Mouse (Mus musculus) lung, embryonic 16.5 days (tissue): ENCODE measurements around the gene Grn. TPM values are rescaled to one million over a fixed set of nuclear protein-coding genes. Genes with fewer than 3 reads are reported as not detected.

Source experiments
- ATAC-seq: fragments of 200-750 bp; cut with Nextera tagmentation; 2 replicates; pipeline ENCODE4 v1.8.0; 2017; ENCODE audit warnings: low read depth, mild to moderate bottlenecking, moderate library complexity
- H3K27ac ChIP-seq: fragments of 300-500 bp; sonication (generic); 2 replicates; pipeline ENCODE4 v1.5.1; 2014; ENCODE audit warnings: mild to moderate bottlenecking, control low read depth, low read length
- H3K27me3 ChIP-seq: fragments of 300-500 bp; sonication (generic); 2 replicates; pipeline ENCODE4 v1.6.1; 2014; ENCODE audit warnings: low read depth, low read length, mixed read lengths; ENCODE audit not compliant: control insufficient read depth, insufficient read depth
- H3K36me3 ChIP-seq: fragments of 300-500 bp; sonication (generic); 2 replicates; pipeline ENCODE4 v1.6.1; 2014; ENCODE audit warnings: low read length; ENCODE audit not compliant: control insufficient read depth, insufficient read depth
- H3K4me1 ChIP-seq: fragments of 300-500 bp; sonication (generic); replicated peaks from 2 replicates; pipeline ENCODE4 v1.6.1; 2014; ENCODE audit warnings: low read length, mixed read lengths; ENCODE audit not compliant: control insufficient read depth, insufficient read depth
- H3K4me2 ChIP-seq: fragments of 300-500 bp; sonication (generic); 2 replicates; pipeline ENCODE4 v1.6.1; 2014; ENCODE audit warnings: low read depth, low read length, control low read depth
- H3K4me3 ChIP-seq: fragments of 300-500 bp; sonication (generic); 2 replicates; pipeline ENCODE4 v1.5.1; 2014; ENCODE audit warnings: mild to moderate bottlenecking, low read length, control low read depth
- H3K9ac ChIP-seq: fragments of 300-500 bp; sonication (generic); 2 replicates; pipeline ENCODE4 v1.6.1; 2014; ENCODE audit warnings: low read length, control low read depth
- H3K9me3 ChIP-seq: fragments of 300-500 bp; sonication (generic); 2 replicates; pipeline ENCODE4 v1.6.1; 2016; ENCODE audit warnings: low read length; ENCODE audit not compliant: control insufficient read depth
- WGBS: fragments of 180-500 bp; shearing (Covaris S2); extraction: QIAGEN DNeasy Blood & Tissue Kit; methylation state at CpG from one replicate; pipeline ENCODE4 v1.1.7; 2014; 5-methylcytosine and 5-hydroxymethylcytosine counted together
- polyA plus RNA-seq: library from polyadenylated mRNA; unstranded; fragments of >200 nt; fragmentation: Nextera tagmentation; extraction: Ambion mirVana; gene quantifications from 2 replicates; pipeline ENCODE4 v1.2.1, GENCODE M21; 2015

The Grn gene
- polyA plus RNA-seq, 1 experiment from 2014 or later: 195 TPM

GRCm38 (mm10) chr11:102392441-102393237 lies 37.5 kb upstream of the Grn start:
- Histone ChIP-seq H3K9ac (no peak overlapping the region), H3K36me3 (no peaks in the 10 kb centered on the region), H3K9me3 (no peaks in the 10 kb centered on the region; the same call in 1 of the 2 replicates), H3K4me2 (peak overlapping the region; percentile 88), H3K4me1 (peaks cover 17% of the 10 kb centered on the region), H3K27me3 (peaks cover 21% of the 10 kb centered on the region), H3K27ac (no peak overlapping the region), H3K4me3 (peak overlapping the region; percentile 48)
- 15% methylated on average over 15 of the region's 15 CpGs for WGBS
- ATAC-seq: peak; percentile 32; the same call in 1 of the 2 replicates

GRCm38 (mm10) chr11:102393238-102393634 lies 36.9 kb upstream of the Grn start, which contains the start of gene Rundc3a:
Gene Rundc3a, plus strand, starts transcription at chr11:102393403.
- Histone ChIP-seq H3K36me3 (no peaks in the 10 kb centered on the region), H3K4me2 (peak within 1 kb of the TSS; percentile 88), H3K27me3 (peaks cover 26% of the 10 kb centered on the region), H3K9me3 (no peaks in the 10 kb centered on the region; the same call in 1 of the 2 replicates), H3K4me1 (peaks cover 17% of the 10 kb centered on the region), H3K27ac (no peak within 1 kb of the TSS), H3K4me3 (peak within 1 kb of the TSS; percentile 48), H3K9ac (peak within 1 kb of the TSS; percentile 43)
- WGBS: under 1% methylated on average over 27 of the region's 34 CpGs
- peak; percentile 84 for ATAC-seq

DNA sequence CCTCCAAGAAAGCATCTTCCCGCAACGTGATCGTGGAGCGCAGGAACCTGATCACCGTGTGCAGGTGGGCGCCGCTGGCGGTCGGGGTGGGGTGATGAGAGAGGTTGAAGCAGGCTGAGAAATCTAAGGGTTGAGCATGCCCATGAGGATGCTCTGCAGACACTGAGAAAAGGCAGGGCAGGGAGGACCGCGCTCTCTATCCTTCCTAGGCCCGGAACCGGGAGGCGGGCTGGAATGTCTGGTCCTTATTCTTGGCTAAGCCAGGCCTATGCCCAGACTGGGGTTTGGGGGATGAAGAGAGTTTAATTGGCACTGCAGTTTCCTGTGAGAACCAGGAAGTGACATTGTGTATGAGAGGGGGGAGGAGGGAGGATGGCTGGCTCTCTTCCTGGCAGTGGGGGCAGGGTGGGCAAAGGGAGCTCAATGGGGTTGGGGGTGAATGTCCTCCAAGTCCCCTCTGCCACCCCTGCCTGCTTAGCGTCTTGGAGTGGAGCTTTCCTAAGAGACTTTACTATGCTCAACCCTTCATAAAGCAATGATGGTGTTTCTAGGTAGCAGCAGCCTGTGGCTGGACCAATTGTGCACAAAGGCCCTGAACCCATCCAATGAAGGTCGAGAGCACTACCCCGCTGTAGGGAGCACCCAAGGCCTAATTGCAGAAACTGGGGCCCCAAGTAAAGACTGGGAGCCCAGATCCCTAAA lies 36.2 kb upstream of the Grn start:
- Histone ChIP-seq H3K27me3 (peaks cover 30% of the 10 kb centered on the region), H3K36me3 (no peaks in the 10 kb centered on the region), H3K27ac (no peak overlapping the region), H3K4me3 (peak overlapping the region; percentile 48), H3K4me2 (peak overlapping the region; percentile 88), H3K4me1 (peaks cover 17% of the 10 kb centered on the region), H3K9ac (peak overlapping the region; percentile 43), H3K9me3 (no peaks in the 10 kb centered on the region; the same call in 1 of the 2 replicates)
- 0 out of 2 replicates have a peak, but pooled peaks have one; percentile 15 for ATAC-seq
- WGBS: 7% methylated on average over 17 of the region's 17 CpGs

DNA sequence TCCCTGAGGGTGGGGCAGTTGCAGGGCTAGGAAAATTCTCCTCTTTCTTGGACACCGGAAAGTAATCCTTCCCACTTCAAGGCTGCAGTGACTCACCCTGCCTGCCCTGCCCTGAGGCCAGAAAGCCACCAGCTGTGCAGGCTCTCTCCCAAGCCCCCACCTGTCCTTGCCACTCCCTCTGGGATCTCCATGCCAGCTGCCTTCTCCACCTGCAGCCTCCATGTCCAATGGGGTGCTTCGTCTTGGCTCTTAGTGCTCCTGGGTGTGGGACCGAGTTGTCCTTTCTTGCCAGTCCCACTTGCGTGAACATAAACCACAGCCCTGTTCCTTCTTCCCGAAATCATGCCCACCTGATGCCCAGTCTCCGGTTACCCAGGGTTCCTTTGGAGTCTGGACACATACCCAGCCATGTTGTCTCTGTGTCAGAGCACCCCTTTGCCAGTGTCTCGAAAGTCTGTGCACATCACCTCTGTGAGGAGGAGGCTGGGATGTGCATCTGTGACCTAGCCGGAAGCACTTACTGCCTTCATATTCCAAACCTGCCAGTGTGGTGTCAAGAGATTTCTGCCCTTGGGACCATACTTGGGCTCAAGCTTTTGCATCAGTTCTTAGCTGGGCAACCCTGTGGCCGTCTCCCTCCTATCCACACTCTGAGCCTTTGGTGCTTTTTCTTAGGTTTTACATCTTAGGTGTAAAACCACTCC lies 35.5 kb upstream of the Grn start:
- Histone ChIP-seq H3K4me2 (no peak overlapping the region), H3K9ac (no peak overlapping the region), H3K27me3 (peaks cover 37% of the 10 kb centered on the region), H3K9me3 (no peaks in the 10 kb centered on the region; the same call in 1 of the 2 replicates), H3K27ac (no peak overlapping the region), H3K36me3 (no peaks in the 10 kb centered on the region), H3K4me3 (no peak overlapping the region), H3K4me1 (peaks cover 24% of the 10 kb centered on the region)
- ATAC-seq: no peak
- 77% methylated on average over 9 of the region's 9 CpGs for WGBS

DNA sequence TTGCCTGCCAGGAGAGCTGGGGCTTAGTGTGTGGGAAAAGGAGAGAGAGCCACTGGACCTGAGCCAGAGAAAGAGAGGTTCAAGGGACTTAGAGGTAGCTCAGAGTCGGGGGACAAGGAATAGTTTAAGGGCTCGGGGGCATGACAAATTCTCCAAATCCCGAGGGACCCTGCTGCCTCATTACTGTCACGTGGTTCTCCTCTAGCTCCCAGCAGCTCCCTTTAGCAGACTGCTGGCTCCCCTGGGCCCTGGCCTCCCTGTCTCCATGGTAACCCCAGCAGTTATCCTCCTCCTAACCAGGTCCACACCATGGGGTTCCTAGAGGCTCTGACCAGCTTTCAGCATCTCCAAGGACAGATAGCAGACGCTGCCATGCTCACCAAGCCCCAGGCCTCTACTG lies 34.9 kb upstream of the Grn start:
- H3K27me3 ChIP-seq: peaks cover 44% of the 10 kb centered on the region
- H3K9me3 ChIP-seq: no peaks in the 10 kb centered on the region; the same call in 1 of the 2 replicates
- H3K36me3 ChIP-seq: no peaks in the 10 kb centered on the region
- 12% methylated on average over 5 of the region's 5 CpGs for WGBS
- peaks cover 29% of the 10 kb centered on the region for H3K4me1 ChIP-seq
- no peak overlapping the region for H3K27ac ChIP-seq
- H3K4me3 ChIP-seq: no peak overlapping the region
- no peak for ATAC-seq
- no peak overlapping the region for H3K4me2 ChIP-seq
- no peak overlapping the region for H3K9ac ChIP-seq

DNA sequence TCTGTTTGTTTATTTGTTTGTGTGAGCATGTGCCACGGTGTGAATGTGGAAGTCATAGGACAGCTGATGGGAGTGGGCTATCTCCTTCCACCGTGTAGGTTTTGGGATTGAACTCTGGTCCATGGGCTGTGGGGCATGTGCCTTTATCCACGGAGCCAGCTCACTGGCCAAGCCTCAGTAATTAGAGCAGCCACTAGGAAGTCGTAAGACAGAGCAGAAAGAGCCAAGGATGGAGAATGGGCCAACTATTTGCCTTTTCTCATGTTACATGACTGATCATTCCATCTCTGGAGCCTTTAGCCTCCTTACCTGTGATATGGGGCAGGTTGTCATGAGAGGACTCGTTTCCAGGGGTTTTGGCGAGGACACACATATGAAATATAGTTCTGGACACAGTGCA lies 33.9 kb upstream of the Grn start:
- H3K4me2 ChIP-seq: no peak overlapping the region
- H3K9me3 ChIP-seq: no peaks in the 10 kb centered on the region; the same call in 1 of the 2 replicates
- WGBS: 46% methylated on average over 6 of the region's 6 CpGs
- no peak overlapping the region for H3K9ac ChIP-seq
- peaks cover 47% of the 10 kb centered on the region for H3K27me3 ChIP-seq
- peaks cover 29% of the 10 kb centered on the region for H3K4me1 ChIP-seq
- H3K36me3 ChIP-seq: no peaks in the 10 kb centered on the region
- H3K4me3 ChIP-seq: no peak overlapping the region
- ATAC-seq: no peak
- no peak overlapping the region for H3K27ac ChIP-seq

DNA sequence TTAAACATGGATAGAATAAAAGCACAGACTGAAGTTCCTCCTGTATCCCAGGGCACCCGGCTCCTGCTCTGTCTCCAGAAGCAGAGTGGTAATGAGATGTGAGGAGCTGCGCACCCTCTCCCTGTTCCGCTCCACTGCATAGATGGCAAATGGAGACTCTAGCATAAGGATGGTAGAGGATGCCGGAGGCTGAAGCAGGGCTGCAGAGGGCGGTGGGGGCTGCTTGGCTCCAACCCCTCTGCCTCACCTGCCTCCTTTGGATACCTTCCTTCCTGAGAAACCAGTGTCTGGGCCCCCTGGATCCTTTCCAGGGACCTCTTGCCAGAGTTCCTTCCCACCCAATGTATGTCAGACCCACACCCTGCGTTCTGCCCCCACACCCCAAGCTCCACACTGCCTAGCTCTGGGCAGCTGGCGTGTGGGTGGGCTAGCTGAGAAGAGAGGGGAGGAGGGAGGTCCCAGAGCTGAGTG lies 33.4 kb upstream of the Grn start:
- 74% methylated on average over 7 of the region's 7 CpGs for WGBS
- peaks cover 47% of the 10 kb centered on the region for H3K27me3 ChIP-seq

GRCm38 (mm10) chr11:102398007-102398825 lies 31.9 kb upstream of the Grn start:
- no peak for ATAC-seq
- Histone ChIP-seq H3K9me3 (no peaks in the 10 kb centered on the region), H3K4me1 (peaks cover 22% of the 10 kb centered on the region), H3K4me2 (no peak overlapping the region), H3K9ac (no peak overlapping the region), H3K4me3 (no peak overlapping the region), H3K36me3 (peaks cover 9% of the 10 kb centered on the region), H3K27me3 (peaks cover 44% of the 10 kb centered on the region), H3K27ac (no peak overlapping the region)
- WGBS: 65% methylated on average over 20 of the region's 20 CpGs

More for the DNA sequence above, 33.4 kb upstream of the Grn start:
- ATAC-seq: no peak
- Histone ChIP-seq H3K9me3 (no peaks in the 10 kb centered on the region; the same call in 1 of the 2 replicates), H3K4me1 (peaks cover 29% of the 10 kb centered on the region), H3K9ac (no peak overlapping the region), H3K27ac (no peak overlapping the region), H3K4me2 (no peak overlapping the region), H3K36me3 (no peaks in the 10 kb centered on the region), H3K4me3 (no peak overlapping the region)
